Mouse (Mus musculus): ENCODE measurements around the gene Tlx2. TPM values are rescaled to one million over a fixed set of nuclear protein-coding genes. Genes with fewer than 3 reads are reported as not detected.

Gene Tlx2
- polyA plus RNA-seq, 1 experiment from 2014 or later = not detected

DNA sequence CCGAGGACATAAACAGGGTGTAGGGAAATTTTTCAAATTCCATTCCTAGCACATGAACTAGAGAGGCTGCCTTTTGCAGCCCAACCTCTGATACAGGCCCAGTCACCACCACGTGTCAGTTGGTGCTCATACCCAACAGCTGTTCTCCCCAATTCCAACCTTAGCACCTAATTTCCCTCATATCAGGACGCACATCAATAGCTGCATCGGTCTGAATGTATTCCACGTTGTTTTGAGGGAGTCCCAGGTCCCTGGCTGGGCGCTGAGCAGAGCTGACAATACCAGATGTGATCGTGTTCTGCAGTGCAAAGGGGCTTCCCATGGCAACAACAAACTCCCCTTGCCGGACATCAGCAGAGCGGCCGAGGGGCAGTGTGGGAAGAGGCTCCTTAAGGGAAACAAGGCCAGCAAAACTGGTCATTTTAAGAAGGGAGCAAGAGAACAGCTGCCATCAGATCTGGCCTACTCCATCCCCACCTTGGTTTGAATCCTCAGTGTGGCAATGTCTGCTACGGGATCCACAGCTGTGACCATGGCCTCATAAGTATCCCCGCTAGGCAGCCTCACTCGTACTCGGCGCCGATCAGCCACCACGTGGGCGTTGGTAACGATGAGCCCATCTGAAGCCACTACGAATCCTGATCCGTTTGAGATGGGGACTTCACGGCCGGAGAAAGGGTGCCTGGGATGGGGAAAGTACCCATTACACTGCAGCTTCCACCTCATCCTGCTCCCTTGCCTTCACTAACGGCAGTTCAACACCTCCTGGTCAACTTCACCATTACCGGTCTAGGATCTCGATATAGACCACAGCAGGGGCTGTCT is 16.7 kb downstream of the Tlx2 start:
- Histone ChIP-seq H3K27ac (ENCODE audit: low read length) (peak overlapping the region; percentile 60), H3K9me3 (ENCODE audit: low read length) (no peaks in the 10 kb centered on the region), H3K4me1 (ENCODE audit: insufficient read depth, low read depth, low read length) (peaks cover 19% of the 10 kb centered on the region), H3K9ac (replicated peaks; ENCODE audit: low read depth) (peak overlapping the region; percentile 65), H3K4me3 (ENCODE audit: low read depth, low read length) (peak overlapping the region; percentile 74), H3K4me2 (replicated peaks; ENCODE audit: low read depth, low read length) (peak overlapping the region; percentile 99), H3K36me3 (ENCODE audit: insufficient read depth, low read length) (0 out of 2 replicates have a peak, but pooled peaks cover 8% of the 10 kb centered on the region), H3K27me3 (replicated peaks; ENCODE audit: insufficient read depth, low read length) (no peaks in the 10 kb centered on the region)
- 0 out of 2 replicates have a peak, but pooled peaks have one; percentile 1 for TF ChIP-seq CTCF (IDR thresholded peaks at IDR 0.05)
- no peak for TF ChIP-seq EP300 (IDR thresholded peaks at IDR 0.05)
- 1% methylated on average over 26 of the region's 26 CpGs for WGBS
- DNase-seq (ENCODE audit: low spot score) = peak; percentile 62
- no peak for ATAC-seq

DNA sequence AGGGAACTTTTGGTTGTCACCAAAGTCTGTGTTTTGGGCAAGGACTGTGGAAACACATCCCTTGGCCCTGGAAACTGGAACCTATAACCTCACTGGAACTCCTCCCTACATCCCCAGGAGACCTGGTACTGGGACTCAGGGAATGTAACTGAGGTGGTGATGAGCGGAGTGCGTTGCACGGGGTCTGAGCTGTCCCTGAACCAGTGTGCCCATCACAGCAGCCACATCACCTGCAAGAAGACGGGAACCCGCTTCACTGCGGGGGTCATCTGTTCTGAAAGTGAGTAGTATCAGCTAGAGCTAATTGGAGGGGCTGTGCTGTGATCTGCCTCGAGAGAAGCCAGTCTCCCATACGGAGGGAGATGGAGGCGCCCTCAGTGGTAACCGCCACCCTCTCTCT is 20.7 kb downstream of the Tlx2 start:
- H3K4me1 ChIP-seq (ENCODE audit: insufficient read depth, low read depth, low read length) = peaks cover 12% of the 10 kb centered on the region
- no peak for ATAC-seq
- TF ChIP-seq EP300 (IDR thresholded peaks at IDR 0.05) = no peak
- no peak for TF ChIP-seq CTCF (IDR thresholded peaks at IDR 0.05)
- no peaks in the 10 kb centered on the region for H3K9me3 ChIP-seq (ENCODE audit: low read length)
- WGBS = 69% methylated on average over 10 of the region's 10 CpGs
- no peak overlapping the region for H3K9ac ChIP-seq (replicated peaks; ENCODE audit: low read depth)
- no peak overlapping the region for H3K4me2 ChIP-seq (replicated peaks; ENCODE audit: low read depth, low read length)
- no peak for DNase-seq (ENCODE audit: low spot score)
- H3K36me3 ChIP-seq (ENCODE audit: insufficient read depth, low read length) = no peaks in the 10 kb centered on the region
- no peak overlapping the region for H3K4me3 ChIP-seq (ENCODE audit: low read depth, low read length)
- no peaks in the 10 kb centered on the region for H3K27me3 ChIP-seq (replicated peaks; ENCODE audit: insufficient read depth, low read length)
- no peak overlapping the region for H3K27ac ChIP-seq (ENCODE audit: low read length)

DNA sequence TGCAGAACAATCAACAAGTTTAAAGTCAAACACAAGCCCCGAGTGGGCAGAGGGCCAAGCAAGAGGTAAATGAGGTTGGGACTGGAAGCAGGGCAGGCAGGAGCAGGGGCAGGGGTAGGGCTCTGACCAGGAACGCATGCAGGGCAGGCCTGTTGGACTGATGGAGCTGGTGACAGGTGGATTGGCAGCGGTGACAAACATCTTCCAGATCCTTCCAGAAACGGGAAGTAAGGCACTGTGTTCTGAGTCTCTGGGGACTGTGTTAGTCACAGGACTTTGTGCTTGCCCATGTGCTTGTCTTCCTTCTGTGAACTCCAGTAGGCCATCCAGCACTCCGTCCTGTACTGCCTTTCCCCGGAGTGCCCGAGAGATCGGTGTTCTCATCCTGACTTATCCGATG is 25.4 kb downstream of the Tlx2 start:
- H3K27ac ChIP-seq (ENCODE audit: low read length) = no peak overlapping the region
- H3K9me3 ChIP-seq (ENCODE audit: low read length) = no peaks in the 10 kb centered on the region
- ATAC-seq (no peak), DNase-seq (ENCODE audit: low spot score) (no peak)
- no peak overlapping the region for H3K4me3 ChIP-seq (ENCODE audit: low read depth, low read length)
- H3K4me1 ChIP-seq (ENCODE audit: insufficient read depth, low read depth, low read length) = no peaks in the 10 kb centered on the region
- 67% methylated on average over 9 of the region's 9 CpGs for WGBS
- no peak for TF ChIP-seq CTCF (IDR thresholded peaks at IDR 0.05)
- no peak for TF ChIP-seq EP300 (IDR thresholded peaks at IDR 0.05)
- H3K36me3 ChIP-seq (ENCODE audit: insufficient read depth, low read length) = no peaks in the 10 kb centered on the region
- no peaks in the 10 kb centered on the region for H3K27me3 ChIP-seq (replicated peaks; ENCODE audit: insufficient read depth, low read length)
- no peak overlapping the region for H3K9ac ChIP-seq (replicated peaks; ENCODE audit: low read depth)
- H3K4me2 ChIP-seq (replicated peaks; ENCODE audit: low read depth, low read length) = no peak overlapping the region

DNA sequence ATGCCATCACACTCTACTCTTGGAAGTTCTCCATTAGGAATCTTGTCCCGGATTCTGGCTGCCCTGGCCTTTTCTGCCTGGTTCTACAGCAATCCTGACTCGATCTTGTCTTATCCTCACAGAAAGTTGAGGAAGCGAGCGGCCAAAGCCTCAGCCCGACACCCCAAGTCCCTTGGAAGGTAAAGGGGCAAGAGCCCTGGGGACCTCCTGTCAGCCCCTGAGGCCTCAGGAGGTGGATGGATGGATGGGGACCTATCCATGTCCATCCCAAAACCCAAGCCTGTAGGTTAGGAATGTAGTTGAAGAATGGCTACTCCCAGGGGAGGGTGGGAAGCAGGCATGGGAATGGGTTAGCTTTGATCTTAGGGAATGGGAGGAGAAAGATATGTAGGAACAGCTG is 26.1 kb downstream of the Tlx2 start:
- TF ChIP-seq CTCF (IDR thresholded peaks at IDR 0.05) = no peak
- no peak for TF ChIP-seq EP300 (IDR thresholded peaks at IDR 0.05)
- Histone ChIP-seq H3K27ac (ENCODE audit: low read length) (no peak overlapping the region), H3K9me3 (ENCODE audit: low read length) (no peaks in the 10 kb centered on the region), H3K4me2 (replicated peaks; ENCODE audit: low read depth, low read length) (no peak overlapping the region), H3K27me3 (replicated peaks; ENCODE audit: insufficient read depth, low read length) (no peaks in the 10 kb centered on the region), H3K36me3 (ENCODE audit: insufficient read depth, low read length) (no peaks in the 10 kb centered on the region), H3K4me3 (ENCODE audit: low read depth, low read length) (no peak overlapping the region), H3K4me1 (ENCODE audit: insufficient read depth, low read depth, low read length) (no peaks in the 10 kb centered on the region), H3K9ac (replicated peaks; ENCODE audit: low read depth) (no peak overlapping the region)
- DNase-seq (ENCODE audit: low spot score) (no peak), ATAC-seq (no peak)
- 83% methylated on average over 5 of the region's 5 CpGs for WGBS

DNA sequence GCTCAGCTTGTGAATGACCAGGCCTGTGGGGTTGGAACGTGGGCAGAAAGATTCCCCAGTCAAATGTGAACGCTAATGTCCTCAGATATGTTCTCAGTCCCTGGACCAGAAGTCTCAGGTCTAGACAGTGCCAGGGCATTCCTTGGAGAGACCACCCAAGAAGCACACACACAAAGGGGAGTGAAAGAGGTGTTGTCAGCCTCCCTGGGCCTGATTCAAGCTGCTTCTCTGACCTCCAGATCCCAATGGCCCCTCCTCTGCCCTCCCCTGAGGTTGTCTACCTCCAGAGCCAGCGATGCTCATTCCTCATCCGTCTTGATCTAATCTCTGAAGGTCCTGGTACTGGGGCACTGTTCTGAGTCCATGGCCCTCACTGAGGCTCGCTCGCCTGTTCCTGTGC is 26.5 kb downstream of the Tlx2 start:
- H3K9me3 ChIP-seq (ENCODE audit: low read length) = no peaks in the 10 kb centered on the region
- no peak overlapping the region for H3K27ac ChIP-seq (ENCODE audit: low read length)
- TF ChIP-seq EP300 (IDR thresholded peaks at IDR 0.05) (no peak), CTCF (IDR thresholded peaks at IDR 0.05) (no peak)
- no peak for ATAC-seq
- WGBS = 53% methylated on average over 6 of the region's 6 CpGs
- H3K4me1 ChIP-seq (ENCODE audit: insufficient read depth, low read depth, low read length) = no peaks in the 10 kb centered on the region
- no peak overlapping the region for H3K9ac ChIP-seq (replicated peaks; ENCODE audit: low read depth)
- H3K4me2 ChIP-seq (replicated peaks; ENCODE audit: low read depth, low read length) = no peak overlapping the region
- no peaks in the 10 kb centered on the region for H3K36me3 ChIP-seq (ENCODE audit: insufficient read depth, low read length)
- DNase-seq (ENCODE audit: low spot score) = no peak
- no peaks in the 10 kb centered on the region for H3K27me3 ChIP-seq (replicated peaks; ENCODE audit: insufficient read depth, low read length)
- H3K4me3 ChIP-seq (ENCODE audit: low read depth, low read length) = no peak overlapping the region

DNA sequence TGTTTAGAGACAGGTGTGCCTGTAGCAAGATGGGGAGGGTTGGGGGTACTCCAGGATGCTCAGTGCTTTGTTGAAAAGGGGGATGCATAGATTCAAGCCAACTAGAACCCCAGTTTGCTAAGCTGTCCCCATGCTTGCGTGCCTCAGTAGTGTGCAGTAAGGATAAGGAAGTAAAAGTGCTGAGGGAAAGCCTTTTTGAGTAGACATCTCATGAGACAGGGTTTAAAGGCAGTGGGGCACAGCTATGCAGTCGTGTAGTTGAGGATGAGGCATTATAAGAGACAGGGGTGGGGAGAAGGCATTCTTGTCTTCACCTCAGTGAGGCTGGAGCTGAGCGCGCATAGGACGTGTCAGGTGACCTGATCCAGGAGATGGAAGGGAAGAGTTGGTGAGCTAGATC is 29.5 kb downstream of the Tlx2 start:
- no peak for ATAC-seq
- Histone ChIP-seq H3K27ac (ENCODE audit: low read length) (no peak overlapping the region), H3K9me3 (ENCODE audit: low read length) (no peaks in the 10 kb centered on the region), H3K36me3 (ENCODE audit: insufficient read depth, low read length) (no peaks in the 10 kb centered on the region), H3K27me3 (replicated peaks; ENCODE audit: insufficient read depth, low read length) (no peaks in the 10 kb centered on the region), H3K9ac (replicated peaks; ENCODE audit: low read depth) (no peak overlapping the region), H3K4me3 (ENCODE audit: low read depth, low read length) (no peak overlapping the region), H3K4me2 (replicated peaks; ENCODE audit: low read depth, low read length) (no peak overlapping the region), H3K4me1 (ENCODE audit: insufficient read depth, low read depth, low read length) (no peaks in the 10 kb centered on the region; the same call in 1 of the 2 replicates)
- WGBS = 73% methylated on average over 5 of the region's 5 CpGs
- TF ChIP-seq CTCF (IDR thresholded peaks at IDR 0.05) (no peak), EP300 (IDR thresholded peaks at IDR 0.05) (no peak)
- no peak for DNase-seq (ENCODE audit: low spot score)

Data from lung, postnatal 0 days (tissue).